Mouse (Mus musculus) myocyte (in vitro differentiated cells): ENCODE data around the gene Gm21190. TPM values are rescaled to one million over a fixed set of nuclear protein-coding genes. Genes with fewer than 3 reads are reported as not detected.
"Not testable (repeated sequence)": the region's sequence is repeated elsewhere in the genome, so short reads cannot be mapped to it uniquely, and the experiment has no call there.

ENCODE experiments used
- H3K27me3 ChIP-seq: one replicate; pipeline ENCODE4 v1.6.1; 2011; ENCODE audit not compliant: control insufficient read depth, insufficient read depth, insufficient read length
- H3K36me3 ChIP-seq: one replicate; pipeline ENCODE4 v1.6.1; 2011; ENCODE audit not compliant: control insufficient read depth, insufficient read depth
- H3K4me2 ChIP-seq: one replicate; pipeline ENCODE4 v1.6.1; 2011; ENCODE audit warnings: low read depth, control low read depth
- H3K4me3 ChIP-seq: one replicate; pipeline ENCODE4 v1.5.1; 2011; ENCODE audit warnings: mild to moderate bottlenecking, control low read depth, moderate library complexity
- H3K79me2 ChIP-seq: one replicate; pipeline ENCODE4 v1.6.1; 2011; ENCODE audit not compliant: control insufficient read depth, insufficient read depth
- H3ac ChIP-seq: one replicate; pipeline ENCODE4 v1.6.1; 2011; ENCODE audit not compliant: control insufficient read depth, insufficient read length
- CEBPB ChIP-seq: IDR thresholded peaks from 2 replicates; pipeline ENCODE4 v1.6.1; 2011; ENCODE audit warnings: mild to moderate bottlenecking, moderate library complexity; ENCODE audit not compliant: poor library complexity, insufficient read depth, severe bottlenecking
- E2F4 ChIP-seq: IDR thresholded peaks from one replicate; pipeline ENCODE4 v1.6.1; 2011; ENCODE audit warnings: mild to moderate bottlenecking, control low read depth, moderate library complexity; ENCODE audit not compliant: insufficient read depth
- MAX ChIP-seq: IDR thresholded peaks from one replicate; pipeline ENCODE4 v1.6.1; 2011; ENCODE audit warnings: low read depth, mild to moderate bottlenecking, control low read depth
- MYOD1 ChIP-seq, 3 experiments: IDR thresholded peaks; one replicate each; pipeline ENCODE4 v1.6.1; 2011; ENCODE audit warnings: control low read depth in 2 of 3, low read depth in 2 of 3, mild to moderate bottlenecking in 2 of 3, moderate library complexity in 1 of 3; ENCODE audit not compliant: insufficient read length in 2 of 3, control insufficient read depth in 1 of 3
- MYOG ChIP-seq, 3 experiments: IDR thresholded peaks; one replicate each; pipeline ENCODE4 v1.6.1; 2011; ENCODE audit warnings: control low read depth in 2 of 3, low read depth in 2 of 3, mild to moderate bottlenecking in 2 of 3; ENCODE audit not compliant: insufficient read length in 2 of 3, control insufficient read depth in 1 of 3, insufficient read depth in 1 of 3
- POLR2A ChIP-seq: IDR thresholded peaks from one replicate; pipeline ENCODE4 v1.6.1; 2011; ENCODE audit warnings: low read depth, mild to moderate bottlenecking, control low read depth, moderate library complexity; ENCODE audit not compliant: insufficient read length
- POLR2AphosphoS2 ChIP-seq: IDR thresholded peaks from one replicate; pipeline ENCODE4 v1.6.1; 2011; ENCODE audit warnings: low read depth, control low read depth; ENCODE audit not compliant: insufficient read length
- REST ChIP-seq: IDR thresholded peaks from one replicate; pipeline ENCODE4 v1.6.1; 2011; ENCODE audit warnings: mild to moderate bottlenecking, control low read depth, moderate library complexity; ENCODE audit not compliant: insufficient read depth, insufficient read length
- SRF ChIP-seq: IDR thresholded peaks from one replicate; pipeline ENCODE4 v1.6.1; 2011; ENCODE audit warnings: low read depth; ENCODE audit not compliant: control insufficient read depth, insufficient read length
- TCF12 ChIP-seq: IDR thresholded peaks from one replicate; pipeline ENCODE4 v1.6.1; 2011; ENCODE audit warnings: mild to moderate bottlenecking, control low read depth; ENCODE audit not compliant: poor library complexity, insufficient read depth, severe bottlenecking
- TCF3 ChIP-seq: IDR thresholded peaks from one replicate; pipeline ENCODE4 v1.6.1; 2011; ENCODE audit warnings: low read depth, control low read depth; ENCODE audit not compliant: insufficient read length
- USF1 ChIP-seq: IDR thresholded peaks from one replicate; pipeline ENCODE4 v1.6.1; 2011; ENCODE audit warnings: low read depth, mild to moderate bottlenecking, control low read depth, moderate library complexity
- polyA plus RNA-seq: library from polyadenylated mRNA; unstranded; fragments of >200 nt; fragmentation: generic; extraction: Trizol; gene quantifications from one replicate; pipeline ENCODE4 v1.2.1, GENCODE M21; 2012; ENCODE audit warnings: missing spikeins

Gene Gm21190
- polyA plus RNA-seq, 1 experiment, result not detected

DNA sequence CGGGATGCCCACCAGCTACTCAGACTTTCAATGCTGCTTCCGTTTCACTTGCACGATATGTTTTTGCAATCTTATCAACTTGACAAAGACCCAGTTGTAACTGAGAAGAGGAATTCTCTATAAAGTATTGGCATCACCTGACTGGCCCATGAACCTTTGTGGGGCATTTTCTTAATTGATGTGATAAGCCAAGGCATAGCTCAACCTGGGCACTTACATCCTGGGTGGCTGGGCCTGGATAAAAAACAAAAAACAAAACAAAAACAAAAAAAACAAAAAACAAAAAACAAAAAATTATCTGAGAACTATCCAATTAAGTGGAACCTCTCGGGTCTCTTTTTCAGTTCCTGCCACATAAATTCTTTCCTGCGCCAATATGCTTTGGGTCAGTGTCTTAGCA lies 40.3 kb downstream of the Gm21190 start:
- H3K36me3 ChIP-seq, result no peaks in the 10 kb centered on the region
- H3K79me2 ChIP-seq, result no peaks in the 10 kb centered on the region
- no peak overlapping the region for H3K4me2 ChIP-seq
- H3ac ChIP-seq, result no peak overlapping the region
- H3K27me3 ChIP-seq, result no peaks in the 10 kb centered on the region
- no peak for TF ChIP-seq POLR2AphosphoS2
- TF ChIP-seq TCF12, result no peak
- TF ChIP-seq USF1, result no peak
- no peak for TF ChIP-seq MYOD1 (IDR thresholded peaks at IDR 0.05; ENCODE audit: control insufficient read depth in 1 of 3, insufficient read length in 2 of 3, low read depth in 2 of 3)
- TF ChIP-seq MYOG (IDR thresholded peaks at IDR 0.05; ENCODE audit: control insufficient read depth in 1 of 3, insufficient read depth in 1 of 3, insufficient read length in 2 of 3, low read depth in 2 of 3), result no peak
- no peak for TF ChIP-seq MAX
- TF ChIP-seq E2F4, result no peak
- TF ChIP-seq POLR2A, result no peak
- TF ChIP-seq CEBPB, result no peak
- TF ChIP-seq REST, result no peak
- no peak for TF ChIP-seq SRF
- no peak for TF ChIP-seq TCF3
- H3K4me3 ChIP-seq, result no peak overlapping the region

DNA sequence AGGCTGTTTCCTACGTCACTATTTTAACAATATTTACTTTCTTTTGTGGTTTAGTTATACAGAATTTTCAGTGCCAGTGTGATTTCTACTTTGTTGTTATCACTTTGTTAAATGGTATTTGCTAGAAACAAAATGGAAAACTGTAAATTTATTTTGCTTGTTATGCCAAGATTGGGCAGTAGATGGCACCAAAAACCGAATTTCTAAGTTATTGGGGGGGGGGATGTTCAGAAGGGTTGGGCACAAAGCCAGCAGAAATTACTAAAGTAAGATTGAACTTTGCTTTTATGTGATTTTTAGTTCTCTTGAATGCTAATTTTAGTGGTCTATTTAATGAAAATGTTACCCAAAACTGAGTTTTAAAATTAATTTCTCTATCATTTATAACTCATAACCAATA lies 44.4 kb downstream of the Gm21190 start:
- not testable (repeated sequence) for H3K36me3 ChIP-seq, H3K4me3 ChIP-seq, H3ac ChIP-seq, H3K27me3 ChIP-seq, H3K4me2 ChIP-seq, H3K79me2 ChIP-seq

DNA sequence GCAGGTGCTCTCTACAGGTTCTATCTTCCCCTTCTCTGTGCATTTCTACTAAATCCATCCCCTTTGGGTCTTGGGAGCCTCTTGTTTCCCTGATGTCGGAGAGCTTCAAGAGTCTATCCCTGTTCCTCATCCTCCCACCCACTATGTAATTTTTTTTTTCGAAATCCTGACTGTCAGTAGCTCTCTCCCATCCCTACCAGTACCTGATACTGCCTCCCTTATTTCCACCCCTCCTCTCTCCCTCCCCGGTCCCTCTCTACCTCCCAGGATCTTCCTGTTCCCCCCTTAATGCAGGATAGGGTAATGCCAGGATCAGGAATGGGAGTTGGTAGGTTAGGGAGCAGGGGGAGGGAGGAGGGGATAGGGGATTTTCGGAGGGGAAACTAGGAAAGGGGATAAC lies 45.4 kb downstream of the Gm21190 start:
- H3K4me3 ChIP-seq, H3K36me3 ChIP-seq, H3K27me3 ChIP-seq, H3K79me2 ChIP-seq, H3K4me2 ChIP-seq, H3ac ChIP-seq: not testable (repeated sequence)

DNA sequence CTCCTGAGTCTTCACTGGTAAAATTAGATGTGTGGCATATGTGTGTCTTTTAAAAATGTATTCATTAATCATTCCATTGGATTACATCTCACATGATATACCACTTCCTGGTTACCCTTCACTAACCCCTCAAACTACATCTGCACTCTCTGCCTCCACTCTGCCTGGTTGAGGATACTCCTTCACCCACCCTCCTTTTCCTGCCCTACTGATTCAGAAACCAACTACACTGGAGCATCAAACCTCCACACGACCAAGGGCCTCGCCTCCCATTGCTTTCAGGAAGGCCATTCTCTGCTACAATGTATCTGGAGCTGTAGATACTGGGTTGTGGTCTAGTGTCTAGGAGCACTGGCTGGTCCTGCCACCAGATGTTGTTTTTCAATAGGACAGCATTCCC lies 46.2 kb downstream of the Gm21190 start:
- H3K36me3 ChIP-seq, H3K27me3 ChIP-seq, H3K79me2 ChIP-seq, H3K4me2 ChIP-seq, H3K4me3 ChIP-seq, H3ac ChIP-seq: not testable (repeated sequence)

DNA sequence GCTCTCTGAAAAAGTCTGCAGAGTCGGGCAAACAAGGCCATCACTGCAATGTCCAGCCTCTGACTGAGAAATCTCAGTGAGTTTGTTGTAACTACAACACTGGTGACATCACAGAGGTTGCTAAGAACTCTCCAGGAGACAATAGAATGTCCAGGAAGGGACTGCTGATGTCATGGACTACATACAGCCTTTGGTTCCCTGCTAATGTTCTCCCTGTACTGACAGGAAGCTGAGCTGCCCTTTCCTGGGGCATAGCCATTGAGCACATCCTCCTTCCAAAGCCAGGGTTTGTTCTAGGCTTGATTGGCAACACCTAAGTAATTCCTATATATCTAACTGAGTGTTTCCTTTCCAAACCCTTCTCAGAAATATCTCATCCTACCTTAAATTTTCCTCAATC lies 52.6 kb downstream of the Gm21190 start, which contains the start of gene Gm21149:
Gm21149 (minus strand) TSS at position 101 of the 400 bp plus-strand sequence.
- H3K4me2 ChIP-seq, H3K79me2 ChIP-seq, H3ac ChIP-seq, H3K27me3 ChIP-seq, H3K4me3 ChIP-seq, H3K36me3 ChIP-seq: not testable (repeated sequence)

Other genes starting within 250 kb of the Gm21190 start
- not detected for gene Gm21149, start 52.7 kb downstream of the Gm21190 start, polyA plus RNA-seq
- gene Gm21083, start 48.1 kb upstream of the Gm21190 start, polyA plus RNA-seq, result not detected
- gene Speer4d, start 89.8 kb upstream of the Gm21190 start, polyA plus RNA-seq, result not detected
- not detected for gene 4930572O03Rik, start 127.8 kb upstream of the Gm21190 start, polyA plus RNA-seq
- not detected for gene Speer4c, start 185.0 kb upstream of the Gm21190 start, polyA plus RNA-seq